Mouse (Mus musculus) small intestine, adult 2 months (tissue): ENCODE measurements around the gene Cldn7. TPM values are rescaled to one million over a fixed set of nuclear protein-coding genes. Genes with fewer than 3 reads are reported as not detected.
"Not testable (repeated sequence)": the region's sequence is repeated elsewhere in the genome, so short reads cannot be mapped to it uniquely, and the experiment has no call there.

Source experiments
- H3K27ac ChIP-seq: fragments of 200-500 bp; 2 replicates; pipeline ENCODE4 v1.5.1; 2012; ENCODE audit warnings: low read depth, low read length, control low read depth, inconsistent platforms; ENCODE audit not compliant: insufficient read depth
- H3K27me3 ChIP-seq: fragments of 200-500 bp; 2 replicates; pipeline ENCODE4 v1.6.1; 2012; ENCODE audit warnings: mild to moderate bottlenecking, moderate library complexity, low read length, inconsistent platforms; ENCODE audit not compliant: control insufficient read depth, insufficient read depth
- H3K36me3 ChIP-seq: fragments of 200-500 bp; 2 replicates; pipeline ENCODE4 v1.6.1; 2012; ENCODE audit warnings: mild to moderate bottlenecking, low read length, control low read depth, inconsistent platforms; ENCODE audit not compliant: control insufficient read depth, insufficient read depth
- H3K4me1 ChIP-seq: fragments of 200-500 bp; 2 replicates; pipeline ENCODE4 v1.6.1; 2012; ENCODE audit warnings: low read length, inconsistent platforms, mixed read lengths; ENCODE audit not compliant: control insufficient read depth, insufficient read depth, insufficient read length
- H3K4me3 ChIP-seq: fragments of 200-500 bp; 2 replicates; pipeline ENCODE4 v1.5.1; 2012; ENCODE audit warnings: low read depth, mild to moderate bottlenecking, control low read depth, inconsistent platforms, low read length, moderate library complexity
- CTCF ChIP-seq: fragments of 200-500 bp; IDR thresholded peaks from 2 replicates; pipeline ENCODE4 v1.5.1; 2012; ENCODE audit warnings: low read depth, mild to moderate bottlenecking, control low read depth, inconsistent platforms, low read length, moderate library complexity, mixed read lengths; ENCODE audit not compliant: insufficient replicate concordance, insufficient read length; ENCODE audit errors: extremely low read depth
- POLR2A ChIP-seq: fragments of 200-500 bp; IDR thresholded peaks from 2 replicates; pipeline ENCODE4 v1.6.1; 2012; ENCODE audit warnings: low read depth, mild to moderate bottlenecking, control low read depth, inconsistent platforms, low read length, moderate library complexity
- WGBS: fragments of 180-500 bp; shearing (Covaris S2); methylation state at CpG from one replicate; pipeline ENCODE4 v1.1.7; 2018; 5-methylcytosine and 5-hydroxymethylcytosine counted together
- polyA plus RNA-seq: library from polyadenylated mRNA; depleted of rRNA; stranded (reverse); fragments of >200 nt; gene quantifications from 2 replicates; pipeline ENCODE4 v1.2.3, GENCODE M21; 2012

Cldn7 gene
- polyA plus RNA-seq, 1 experiment: 1,844 TPM

GRCm38 (mm10) chr11:69927501-69927900, 37.1 kb upstream of the Cldn7 start:
- Histone ChIP-seq H3K27ac (no peak overlapping the region), H3K4me1 (peaks cover 2% of the 10 kb centered on the region; the same call in 1 of the 2 replicates), H3K36me3 (no peaks in the 10 kb centered on the region), H3K27me3 (no peaks in the 10 kb centered on the region), H3K4me3 (no peak overlapping the region)
- WGBS: 92% methylated on average over 2 of the region's 2 CpGs
- TF ChIP-seq CTCF: no peak
- no peak for TF ChIP-seq POLR2A

GRCm38 (mm10) chr11:69929712-69930111, 34.9 kb upstream of the Cldn7 start:
- Histone ChIP-seq H3K4me3 (no peak overlapping the region), H3K27ac (no peak overlapping the region), H3K36me3 (no peaks in the 10 kb centered on the region), H3K27me3 (no peaks in the 10 kb centered on the region), H3K4me1 (no peaks in the 10 kb centered on the region)
- WGBS: 47% methylated on average over 4 of the region's 4 CpGs
- no peak for TF ChIP-seq CTCF
- TF ChIP-seq POLR2A: no peak

- 84% methylated on average over 8 of the region's 8 CpGs for WGBS
- not testable (repeated sequence) for H3K4me3 ChIP-seq, H3K36me3 ChIP-seq, H3K27me3 ChIP-seq, H3K4me1 ChIP-seq, H3K27ac ChIP-seq
Observed at GRCm38 (mm10) chr11:69930176-69930575, 34.4 kb upstream of the Cldn7 start.

GRCm38 (mm10) chr11:69930967-69931537, 33.5 kb upstream of the Cldn7 start:
- 69% methylated on average over 3 of the region's 3 CpGs for WGBS
- TF ChIP-seq CTCF: no peak
- TF ChIP-seq POLR2A: no peak

GRCm38 (mm10) chr11:69931769-69932168, 32.8 kb upstream of the Cldn7 start:
- TF ChIP-seq CTCF: no peak; the same call in 1 of the 2 replicates
- 70% methylated on average over 8 of the region's 8 CpGs for WGBS
- Histone ChIP-seq H3K36me3 (no peaks in the 10 kb centered on the region), H3K27me3 (peaks cover 11% of the 10 kb centered on the region; the same call in 1 of the 2 replicates), H3K27ac (no peak overlapping the region), H3K4me1 (peaks cover 8% of the 10 kb centered on the region), H3K4me3 (no peak overlapping the region)

More at GRCm38 (mm10) chr11:69930967-69931537, 33.5 kb upstream of the Cldn7 start:
- H3K4me3 ChIP-seq: no peak overlapping the region
- H3K27ac ChIP-seq: no peak overlapping the region
- peaks cover 6% of the 10 kb centered on the region; the same call in 1 of the 2 replicates for H3K4me1 ChIP-seq
- H3K27me3 ChIP-seq: peaks cover 8% of the 10 kb centered on the region; the same call in 1 of the 2 replicates
- H3K36me3 ChIP-seq: no peaks in the 10 kb centered on the region

- Histone ChIP-seq H3K4me1 (peaks cover 11% of the 10 kb centered on the region), H3K36me3 (no peaks in the 10 kb centered on the region), H3K4me3 (no peak overlapping the region), H3K27me3 (peaks cover 11% of the 10 kb centered on the region; the same call in 1 of the 2 replicates), H3K27ac (no peak overlapping the region)
- TF ChIP-seq CTCF (no peak), POLR2A (no peak)
- 36% methylated on average over 3 of the region's 3 CpGs for WGBS
Observed at GRCm38 (mm10) chr11:69932254-69932653, 32.3 kb upstream of the Cldn7 start.

- Histone ChIP-seq H3K4me3 (no peak overlapping the region), H3K27ac (no peak overlapping the region), H3K27me3 (peaks cover 11% of the 10 kb centered on the region; the same call in 1 of the 2 replicates), H3K4me1 (peaks cover 11% of the 10 kb centered on the region), H3K36me3 (no peaks in the 10 kb centered on the region)
- TF ChIP-seq CTCF (no peak), POLR2A (no peak)
- WGBS: 52% methylated on average over 4 of the region's 4 CpGs
Observed at GRCm38 (mm10) chr11:69933066-69933465, 31.5 kb upstream of the Cldn7 start.

- peak overlapping the region; percentile 26; the same call in 1 of the 2 replicates for H3K4me3 ChIP-seq
- 1% methylated on average over 18 of the region's 18 CpGs for WGBS
- H3K36me3 ChIP-seq: no peaks in the 10 kb centered on the region
- TF ChIP-seq CTCF (peak; percentile 93), POLR2A (no peak)
- H3K27ac ChIP-seq: no peak overlapping the region
- peaks cover 11% of the 10 kb centered on the region for H3K4me1 ChIP-seq
- H3K27me3 ChIP-seq: peaks cover 11% of the 10 kb centered on the region; the same call in 1 of the 2 replicates
Observed at GRCm38 (mm10) chr11:69934169-69934568, 30.4 kb upstream of the Cldn7 start.
